Mouse (Mus musculus): ENCODE results near the gene Ripply3. TPM values are rescaled to one million over a fixed set of nuclear protein-coding genes. Genes with fewer than 3 reads are reported as not detected.

Gene Ripply3
- polyA plus RNA-seq, 1 experiment from 2014 or later, result 23.9 TPM

GRCm38 (mm10) chr16:94362174-94362873 is 34.1 kb downstream of the Ripply3 start:
- H3K4me2 ChIP-seq, result no peak overlapping the region
- no peak overlapping the region; the same call in 1 of the 2 replicates for H3K27ac ChIP-seq (ENCODE audit: low read depth)
- H3K9ac ChIP-seq, result no peak overlapping the region; the same call in 1 of the 2 replicates
- no peaks in the 10 kb centered on the region for H3K27me3 ChIP-seq (ENCODE audit: insufficient read depth, low read length)
- H3K4me3 ChIP-seq (ENCODE audit: low read depth, low read length), result no peak overlapping the region
- H3K36me3 ChIP-seq (ENCODE audit: insufficient read depth), result 0 out of 2 replicates have a peak, but pooled peaks cover 15% of the 10 kb centered on the region
- no peaks in the 10 kb centered on the region for H3K9me3 ChIP-seq (ENCODE audit: low read depth, low read length)
- no peak for TF ChIP-seq CTCF (IDR thresholded peaks at IDR 0.05; ENCODE audit: low read depth)
- H3K4me1 ChIP-seq (ENCODE audit: insufficient read depth), result 0 out of 2 replicates have a peak, but pooled peaks cover 3% of the 10 kb centered on the region
- 41% methylated on average over 10 of the region's 10 CpGs for WGBS
- DNase-seq (peak; percentile 38), ATAC-seq (ENCODE audit: insufficient read depth) (peak; percentile 38; the same call in 1 of the 2 replicates)

DNA sequence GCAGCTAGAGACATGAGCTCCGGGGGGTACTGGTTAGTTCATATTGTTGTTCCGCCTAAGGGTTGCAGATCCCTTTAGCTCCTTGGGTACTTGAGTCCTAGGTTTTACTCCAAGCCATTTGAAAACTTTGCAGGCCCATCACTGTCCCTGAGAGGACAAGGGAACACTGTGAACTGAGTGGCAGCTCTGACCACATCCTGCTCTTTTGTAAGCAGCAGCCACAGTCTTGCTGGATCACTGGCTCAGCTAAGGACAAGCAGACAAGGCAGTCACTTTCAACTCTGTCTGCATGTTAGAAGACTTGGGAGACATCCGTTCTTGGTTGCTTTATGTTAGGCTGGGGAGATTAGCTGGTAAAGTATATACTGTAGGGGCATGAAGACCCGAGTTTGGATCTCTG is 35.6 kb downstream of the Ripply3 start:
- H3K9me3 ChIP-seq (ENCODE audit: low read depth, low read length), result no peaks in the 10 kb centered on the region
- H3K4me1 ChIP-seq (ENCODE audit: insufficient read depth), result 0 out of 2 replicates have a peak, but pooled peaks cover 5% of the 10 kb centered on the region
- WGBS, result 85% methylated on average over 4 of the region's 4 CpGs
- H3K27me3 ChIP-seq (ENCODE audit: insufficient read depth, low read length), result no peaks in the 10 kb centered on the region
- no peak for DNase-seq
- no peak for ATAC-seq (ENCODE audit: insufficient read depth)
- no peak overlapping the region for H3K9ac ChIP-seq
- no peak overlapping the region for H3K4me3 ChIP-seq (ENCODE audit: low read depth, low read length)
- H3K36me3 ChIP-seq (ENCODE audit: insufficient read depth), result 0 out of 2 replicates have a peak, but pooled peaks cover 15% of the 10 kb centered on the region
- H3K4me2 ChIP-seq, result no peak overlapping the region
- TF ChIP-seq CTCF (IDR thresholded peaks at IDR 0.05; ENCODE audit: low read depth), result no peak
- H3K27ac ChIP-seq (ENCODE audit: low read depth), result no peak overlapping the region

DNA sequence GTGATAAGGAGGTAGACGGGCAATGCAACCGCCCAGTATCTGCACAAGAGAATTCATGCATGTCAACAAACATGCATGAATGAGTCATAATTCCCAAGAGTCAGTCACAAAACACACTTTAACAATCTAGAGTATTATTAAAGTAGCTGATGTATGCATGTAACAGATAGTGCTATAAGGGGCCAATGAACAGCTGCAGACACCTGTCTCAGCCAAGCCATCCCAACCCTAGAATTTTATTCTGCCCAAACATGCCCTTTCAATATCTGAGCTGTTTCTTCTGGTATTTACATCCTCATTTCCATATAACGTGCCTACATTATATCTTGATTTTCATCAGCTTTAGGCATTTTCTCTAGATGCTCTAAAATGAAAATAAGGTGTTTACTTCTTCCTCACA is 37.2 kb downstream of the Ripply3 start:
- H3K4me2 ChIP-seq, result no peak overlapping the region
- no peaks in the 10 kb centered on the region for H3K27me3 ChIP-seq (ENCODE audit: insufficient read depth, low read length)
- 92% methylated on average over 3 of the region's 3 CpGs for WGBS
- no peak overlapping the region for H3K9ac ChIP-seq
- 0 out of 2 replicates have a peak, but pooled peaks cover 15% of the 10 kb centered on the region for H3K36me3 ChIP-seq (ENCODE audit: insufficient read depth)
- DNase-seq, result no peak
- ATAC-seq (ENCODE audit: insufficient read depth), result no peak
- no peak overlapping the region for H3K27ac ChIP-seq (ENCODE audit: low read depth)
- 0 out of 2 replicates have a peak, but pooled peaks cover 13% of the 10 kb centered on the region for H3K4me1 ChIP-seq (ENCODE audit: insufficient read depth)
- TF ChIP-seq CTCF (IDR thresholded peaks at IDR 0.05; ENCODE audit: low read depth), result no peak
- H3K9me3 ChIP-seq (ENCODE audit: low read depth, low read length), result no peaks in the 10 kb centered on the region
- no peak overlapping the region for H3K4me3 ChIP-seq (ENCODE audit: low read depth, low read length)

DNA sequence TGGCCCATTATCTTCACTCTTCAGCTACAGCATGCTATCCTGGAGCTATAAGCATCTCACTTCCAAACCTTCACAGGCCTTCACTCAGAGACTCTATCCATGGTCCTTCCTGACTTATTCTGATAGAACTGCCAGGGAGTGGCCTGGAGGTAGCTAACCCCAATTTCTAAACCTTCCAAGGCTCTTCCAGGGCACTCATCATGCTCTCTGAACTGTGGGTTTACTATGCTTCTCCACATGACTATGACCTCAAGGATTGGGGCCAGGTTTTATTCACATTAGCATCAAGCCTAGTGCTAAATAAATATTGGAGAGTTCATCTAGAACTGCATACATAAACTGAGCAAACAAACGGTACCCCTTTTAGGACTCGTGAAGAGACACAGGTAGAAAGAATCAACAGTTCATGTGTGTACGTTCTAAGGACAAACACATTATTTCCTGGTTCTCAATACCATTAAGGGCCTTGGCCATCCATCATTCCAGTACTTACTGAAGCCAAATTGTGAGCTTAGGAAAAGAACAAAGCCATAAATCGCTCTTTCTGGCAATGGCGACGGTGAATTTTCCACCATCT is 41.5 kb downstream of the Ripply3 start:
- WGBS, result 5% methylated on average over 6 of the region's 6 CpGs
- ATAC-seq (ENCODE audit: insufficient read depth) (peak; percentile 0; the same call in 1 of the 2 replicates), DNase-seq (no peak)
- H3K27ac ChIP-seq (ENCODE audit: low read depth), result peak overlapping the region; percentile 96
- peak overlapping the region; percentile 92 for H3K9ac ChIP-seq
- no peaks in the 10 kb centered on the region for H3K27me3 ChIP-seq (ENCODE audit: insufficient read depth, low read length)
- H3K4me1 ChIP-seq (ENCODE audit: insufficient read depth), result peaks cover 10% of the 10 kb centered on the region; the same call in 1 of the 2 replicates
- H3K36me3 ChIP-seq (ENCODE audit: insufficient read depth), result 0 out of 2 replicates have a peak, but pooled peaks cover 9% of the 10 kb centered on the region
- H3K4me2 ChIP-seq, result peak overlapping the region; percentile 85
- no peak for TF ChIP-seq CTCF (IDR thresholded peaks at IDR 0.05; ENCODE audit: low read depth)
- peak overlapping the region; percentile 94 for H3K4me3 ChIP-seq (ENCODE audit: low read depth, low read length)
- no peaks in the 10 kb centered on the region for H3K9me3 ChIP-seq (ENCODE audit: low read depth, low read length)

DNA sequence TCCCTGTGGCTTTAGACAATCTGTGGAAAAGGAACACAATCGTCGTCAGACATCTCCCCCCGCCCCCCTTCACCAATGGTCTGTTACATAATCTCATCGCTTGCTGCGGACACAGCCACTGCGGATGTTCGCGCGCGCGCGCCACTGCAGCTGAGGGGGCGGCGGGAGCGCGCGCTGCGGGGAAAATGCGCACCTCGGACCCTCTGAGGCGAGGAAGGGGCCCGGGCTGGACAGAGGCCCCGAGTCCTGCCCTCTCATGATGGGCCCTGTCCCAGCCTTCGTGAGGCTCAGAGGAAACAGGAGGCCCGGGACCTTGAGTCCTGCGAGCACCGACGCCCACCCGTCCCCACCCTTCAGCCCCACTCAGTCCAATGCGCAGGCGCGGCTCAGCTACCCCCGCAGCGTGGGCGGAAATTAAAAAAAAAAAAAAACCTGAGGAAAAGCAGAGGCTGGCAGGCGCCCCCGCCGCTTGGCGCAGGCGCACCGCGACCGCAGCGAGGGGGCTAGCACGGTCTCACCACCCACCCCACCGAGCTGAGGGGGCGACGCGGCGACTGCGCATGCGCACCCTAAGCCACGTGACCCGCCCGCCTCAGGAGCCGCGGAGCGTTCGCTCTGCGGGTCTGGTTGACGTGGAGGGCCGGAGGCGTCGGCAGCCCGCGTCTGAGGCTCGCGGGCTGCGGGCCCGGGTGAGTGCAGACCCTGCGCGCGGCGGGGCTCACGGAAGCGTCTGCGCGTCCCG is 42.1 kb downstream of the Ripply3 start, which contains the start of gene Ttc3:
TSS of gene Ttc3 (plus strand) at position 446 of the 742 bp plus-strand sequence.
- 1% methylated on average over 79 of the region's 79 CpGs for WGBS
- no peak for TF ChIP-seq CTCF (IDR thresholded peaks at IDR 0.05; ENCODE audit: low read depth)
- Histone ChIP-seq H3K4me1 (ENCODE audit: insufficient read depth) (peaks cover 10% of the 10 kb centered on the region; the same call in 1 of the 2 replicates), H3K36me3 (ENCODE audit: insufficient read depth) (0 out of 2 replicates have a peak, but pooled peaks cover 6% of the 10 kb centered on the region), H3K9me3 (ENCODE audit: low read depth, low read length) (no peaks in the 10 kb centered on the region), H3K27me3 (ENCODE audit: insufficient read depth, low read length) (no peaks in the 10 kb centered on the region), H3K27ac (ENCODE audit: low read depth) (peak within 1 kb of the TSS; percentile 96), H3K4me2 (peak within 1 kb of the TSS; percentile 85), H3K4me3 (ENCODE audit: low read depth, low read length) (peak within 1 kb of the TSS; percentile 94), H3K9ac (peak within 1 kb of the TSS; percentile 92)
- peak; percentile 83 for ATAC-seq (ENCODE audit: insufficient read depth)
- DNase-seq, result peak; percentile 98

GRCm38 (mm10) chr16:94370915-94371300 is 42.7 kb downstream of the Ripply3 start:
- Histone ChIP-seq H3K36me3 (ENCODE audit: insufficient read depth) (0 out of 2 replicates have a peak, but pooled peaks cover 6% of the 10 kb centered on the region), H3K27me3 (ENCODE audit: insufficient read depth, low read length) (no peaks in the 10 kb centered on the region), H3K4me3 (ENCODE audit: low read depth, low read length) (peak overlapping the region; percentile 94), H3K9me3 (ENCODE audit: low read depth, low read length) (no peaks in the 10 kb centered on the region), H3K9ac (peak overlapping the region; percentile 92), H3K4me2 (peak overlapping the region; percentile 85), H3K4me1 (ENCODE audit: insufficient read depth) (peaks cover 10% of the 10 kb centered on the region; the same call in 1 of the 2 replicates), H3K27ac (ENCODE audit: low read depth) (peak overlapping the region; percentile 96)
- ATAC-seq (ENCODE audit: insufficient read depth) (peak; percentile 72), DNase-seq (peak; percentile 76)
- TF ChIP-seq CTCF (IDR thresholded peaks at IDR 0.05; ENCODE audit: low read depth), result no peak
- WGBS, result under 1% methylated on average over 42 of the region's 43 CpGs
